Mouse (Mus musculus): Measurements from ENCODE around the gene Actr2. TPM values are rescaled to one million over a fixed set of nuclear protein-coding genes. Genes with fewer than 3 reads are reported as not detected.

The Actr2 gene
- polyA plus RNA-seq, 2 experiments = 30.3 to 31.0 TPM

DNA sequence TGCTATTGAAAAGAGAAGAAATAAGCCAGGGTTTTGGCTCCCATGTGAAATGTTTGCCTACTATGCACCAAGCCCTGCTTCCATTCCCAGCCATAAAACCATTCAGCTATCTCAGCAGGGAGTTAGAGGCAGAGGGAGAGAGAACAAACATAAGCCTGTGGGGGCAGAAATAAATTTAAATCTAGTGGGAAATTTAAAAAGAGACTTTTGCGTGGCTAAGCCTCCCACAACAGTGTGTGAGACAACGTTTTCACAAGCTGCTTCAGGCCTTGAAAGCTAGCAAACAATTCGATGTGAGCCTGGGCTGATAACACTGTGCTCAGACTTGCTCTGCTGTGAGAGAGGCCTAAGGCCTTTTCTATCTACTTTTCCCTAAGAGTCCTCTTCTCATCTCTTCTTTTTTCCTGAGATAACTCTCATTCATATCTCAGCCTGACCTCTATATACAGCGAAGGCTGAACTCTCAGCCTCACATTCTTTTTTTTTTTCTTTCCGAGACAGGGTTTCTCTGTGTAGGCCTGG lies 3.4 kb upstream of the Actr2 start:
- WGBS (ENCODE audit: insufficient replicate concordance) = 50% methylated on average over 5 of the region's 5 CpGs
- no peak overlapping the region for H3K27ac ChIP-seq
- H3K36me3 ChIP-seq (replicated peaks; ENCODE audit: control insufficient read depth, insufficient read depth, low read depth) = no peaks in the 10 kb centered on the region

DNA sequence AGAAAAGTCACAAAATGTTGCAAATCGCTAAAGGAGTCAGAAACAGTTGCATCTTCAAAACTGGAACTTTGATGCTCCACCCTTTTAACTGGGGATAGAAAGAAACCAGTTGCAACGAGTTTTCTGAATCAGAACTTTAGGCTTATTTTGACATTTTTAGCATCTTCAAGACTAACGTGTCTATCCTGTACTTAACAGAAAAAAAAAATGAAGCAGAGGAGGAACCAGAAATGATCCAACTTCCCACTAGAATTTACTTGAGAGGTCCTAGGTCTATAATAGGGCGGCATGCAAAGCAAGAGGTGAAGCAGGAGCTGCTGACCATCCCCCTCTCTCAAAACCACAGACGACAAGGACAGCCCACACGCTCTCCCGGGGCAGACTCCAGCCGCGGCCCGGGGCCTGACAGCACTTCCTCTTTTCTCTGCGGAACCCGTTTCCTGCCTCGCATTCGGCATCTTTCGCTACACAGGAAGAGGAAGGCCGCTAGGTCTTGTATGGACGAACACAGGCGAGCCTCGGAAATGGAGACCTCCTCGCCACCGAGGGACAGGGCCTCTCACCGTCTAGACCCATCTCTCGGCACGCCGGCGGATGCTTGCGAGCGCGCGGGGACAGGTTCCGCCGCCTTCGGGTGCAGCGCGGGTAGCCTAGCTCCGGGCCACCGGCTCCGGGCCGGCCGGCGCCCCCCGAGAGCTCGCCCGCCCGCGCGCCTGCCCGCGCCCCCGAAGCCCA lies 540 bp downstream of the Actr2 start:
- Histone ChIP-seq H3K9ac (replicated peaks) (peak overlapping the region; percentile 96), H3K9me3 (ENCODE audit: control insufficient read depth, low read length) (no peaks in the 10 kb centered on the region), H3K36me3 (replicated peaks; ENCODE audit: control insufficient read depth, insufficient read depth, low read depth) (peaks cover 3% of the 10 kb centered on the region), H3K4me1 (replicated peaks; ENCODE audit: control insufficient read depth in 2 of 2, insufficient read depth in 2 of 2, low read length in 1 of 2) (peaks cover 14 to 22% of the 10 kb centered on the region in 2 experiments), H3K4me2 (ENCODE audit: low read depth) (peak overlapping the region; percentile 94), H3K4me3 (ENCODE audit: insufficient read depth in 1 of 2, low read depth in 2 of 2, low read length in 2 of 2) (peak overlapping the region; percentile 85 to 95), H3K27ac (peak overlapping the region; percentile 85), H3K27me3 (ENCODE audit: control insufficient read depth, insufficient read depth, low read length) (no peaks in the 10 kb centered on the region)
- under 1% methylated on average over 44 of the region's 50 CpGs for WGBS (ENCODE audit: insufficient replicate concordance)
- DNase-seq (ENCODE audit: low read depth in 3 of 3, low spot score in 3 of 3) = peak; percentile 68 to 72 (median 69)
- TF ChIP-seq EP300 (IDR thresholded peaks at IDR 0.05; ENCODE audit: low read depth) (no peak), CTCF (IDR thresholded peaks at IDR 0.05; ENCODE audit: low read depth) (no peak)
- peak; percentile 58 for ATAC-seq (ENCODE audit: insufficient read depth)

More for the DNA sequence above, 3.4 kb upstream of the Actr2 start:
- Histone ChIP-seq H3K4me1 (replicated peaks; ENCODE audit: control insufficient read depth in 2 of 2, insufficient read depth in 2 of 2, low read length in 1 of 2) (peaks cover 13 to 15% of the 10 kb centered on the region in 2 experiments), H3K9ac (replicated peaks) (no peak overlapping the region), H3K4me3 (ENCODE audit: insufficient read depth in 1 of 2, low read depth in 2 of 2, low read length in 2 of 2) (no peak overlapping the region), H3K27me3 (ENCODE audit: control insufficient read depth, insufficient read depth, low read length) (no peaks in the 10 kb centered on the region), H3K9me3 (ENCODE audit: control insufficient read depth, low read length) (no peaks in the 10 kb centered on the region), H3K4me2 (ENCODE audit: low read depth) (no peak overlapping the region)
- DNase-seq (ENCODE audit: low read depth in 3 of 3, low spot score in 3 of 3) (no peak), ATAC-seq (ENCODE audit: insufficient read depth) (no peak)
- TF ChIP-seq EP300 (IDR thresholded peaks at IDR 0.05; ENCODE audit: low read depth) = no peak
- no peak for TF ChIP-seq CTCF (IDR thresholded peaks at IDR 0.05; ENCODE audit: low read depth)

DNA sequence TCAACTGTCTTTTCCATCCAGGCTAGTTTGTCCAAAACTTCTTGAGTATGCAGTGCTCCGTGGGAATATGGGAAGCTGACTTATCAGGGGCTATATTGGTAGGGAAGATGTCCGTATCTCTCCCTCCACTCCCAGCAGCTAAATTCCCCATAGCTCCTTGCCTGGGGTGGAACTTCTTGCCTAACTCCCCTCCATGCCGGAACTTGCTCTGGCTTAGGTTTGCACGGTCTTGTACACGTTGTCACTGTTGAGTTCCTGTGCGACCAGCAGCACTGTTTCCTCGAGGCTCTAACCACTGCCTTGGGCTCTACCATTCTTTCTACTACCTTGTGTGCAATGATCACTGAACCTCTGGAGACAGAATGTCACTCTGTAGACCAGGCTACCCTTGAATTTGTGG lies 4.6 kb downstream of the Actr2 start:
- ATAC-seq (ENCODE audit: insufficient read depth) = no peak
- H3K4me2 ChIP-seq (ENCODE audit: low read depth) = peak overlapping the region; percentile 18; the same call in 1 of the 2 replicates
- WGBS (ENCODE audit: insufficient replicate concordance) = 34% methylated on average over 7 of the region's 7 CpGs

DNA sequence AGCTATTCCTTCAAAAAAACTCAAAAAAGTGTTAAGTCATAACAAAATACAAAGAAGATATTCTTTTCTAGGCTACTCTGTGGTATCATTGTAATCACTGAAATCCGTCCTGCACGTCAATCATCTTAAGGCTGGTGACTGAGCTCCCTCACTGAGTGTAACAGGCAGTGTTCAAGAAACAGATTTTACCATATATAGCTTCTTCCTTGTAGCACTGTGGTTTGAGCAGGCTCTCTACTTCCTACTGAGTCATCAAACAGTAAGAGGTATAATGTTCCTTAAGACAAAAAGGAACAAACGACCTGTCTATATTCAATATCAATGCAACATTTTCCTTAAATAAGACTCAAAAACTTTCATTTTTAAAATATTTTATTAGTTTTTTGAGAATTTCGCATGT lies 5.0 kb downstream of the Actr2 start:
- no peak overlapping the region for H3K9ac ChIP-seq (replicated peaks)
- no peak for ATAC-seq (ENCODE audit: insufficient read depth)
- no peak overlapping the region for H3K27ac ChIP-seq
- no peaks in the 10 kb centered on the region for H3K9me3 ChIP-seq (ENCODE audit: control insufficient read depth, low read length)
- no peak overlapping the region for H3K4me2 ChIP-seq (ENCODE audit: low read depth)
- H3K36me3 ChIP-seq (replicated peaks; ENCODE audit: control insufficient read depth, insufficient read depth, low read depth) = peaks cover 3% of the 10 kb centered on the region
- H3K27me3 ChIP-seq (ENCODE audit: control insufficient read depth, insufficient read depth, low read length) = no peaks in the 10 kb centered on the region
- TF ChIP-seq CTCF (IDR thresholded peaks at IDR 0.05; ENCODE audit: low read depth) (no peak), EP300 (IDR thresholded peaks at IDR 0.05; ENCODE audit: low read depth) (no peak)
- WGBS (ENCODE audit: insufficient replicate concordance) = 47% methylated on average over 4 of the region's 4 CpGs
- DNase-seq (ENCODE audit: low read depth in 3 of 3, low spot score in 3 of 3) = peak in 1 of 3 experiments; percentile 17
- H3K4me3 ChIP-seq (ENCODE audit: insufficient read depth in 1 of 2, low read depth in 2 of 2, low read length in 2 of 2) = no peak overlapping the region
- H3K4me1 ChIP-seq (replicated peaks; ENCODE audit: control insufficient read depth in 2 of 2, insufficient read depth in 2 of 2, low read length in 1 of 2) = peaks cover 18 to 19% of the 10 kb centered on the region in 2 experiments

More for the DNA sequence above, 4.6 kb downstream of the Actr2 start:
- Histone ChIP-seq H3K36me3 (replicated peaks; ENCODE audit: control insufficient read depth, insufficient read depth, low read depth) (peaks cover 3% of the 10 kb centered on the region), H3K4me1 (replicated peaks; ENCODE audit: control insufficient read depth in 2 of 2, insufficient read depth in 2 of 2, low read length in 1 of 2) (peaks cover 18 to 19% of the 10 kb centered on the region in 2 experiments), H3K9ac (replicated peaks) (no peak overlapping the region), H3K27ac (no peak overlapping the region), H3K4me3 (ENCODE audit: insufficient read depth in 1 of 2, low read depth in 2 of 2, low read length in 2 of 2) (no peak overlapping the region), H3K27me3 (ENCODE audit: control insufficient read depth, insufficient read depth, low read length) (no peaks in the 10 kb centered on the region), H3K9me3 (ENCODE audit: control insufficient read depth, low read length) (no peaks in the 10 kb centered on the region)
- no peak for DNase-seq (ENCODE audit: low read depth in 3 of 3, low spot score in 3 of 3)
- TF ChIP-seq CTCF (IDR thresholded peaks at IDR 0.05; ENCODE audit: low read depth) = no peak
- no peak for TF ChIP-seq EP300 (IDR thresholded peaks at IDR 0.05; ENCODE audit: low read depth)

DNA sequence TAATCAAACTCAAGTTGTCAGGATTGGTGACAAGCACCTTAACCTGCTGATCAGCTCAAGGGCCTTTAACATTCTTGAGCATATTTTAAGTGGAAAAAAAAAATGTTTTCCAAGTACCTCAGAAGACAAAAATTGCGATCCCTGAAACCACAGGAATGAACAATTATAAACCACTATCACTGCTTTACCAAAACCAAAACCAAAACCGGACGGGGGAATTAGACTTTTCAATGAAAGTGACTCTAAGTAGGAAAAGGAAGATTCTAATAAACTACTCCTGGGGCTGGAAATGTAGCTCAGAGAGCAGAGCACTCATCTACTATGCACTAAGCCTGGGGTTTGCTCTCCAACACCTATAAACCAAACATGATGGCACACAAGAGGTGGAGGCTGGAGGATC lies 5.8 kb downstream of the Actr2 start:
- no peak for ATAC-seq (ENCODE audit: insufficient read depth)
- Histone ChIP-seq H3K4me1 (replicated peaks; ENCODE audit: control insufficient read depth in 2 of 2, insufficient read depth in 2 of 2, low read length in 1 of 2) (peaks cover 18 to 19% of the 10 kb centered on the region in 2 experiments), H3K27ac (no peak overlapping the region)

More for the DNA sequence above, 5.8 kb downstream of the Actr2 start:
- 83% methylated on average over 3 of the region's 3 CpGs for WGBS (ENCODE audit: insufficient replicate concordance)
- Histone ChIP-seq H3K9me3 (ENCODE audit: control insufficient read depth, low read length) (no peaks in the 10 kb centered on the region), H3K4me3 (ENCODE audit: insufficient read depth in 1 of 2, low read depth in 2 of 2, low read length in 2 of 2) (no peak overlapping the region), H3K4me2 (ENCODE audit: low read depth) (no peak overlapping the region), H3K27me3 (ENCODE audit: control insufficient read depth, insufficient read depth, low read length) (no peaks in the 10 kb centered on the region), H3K9ac (replicated peaks) (no peak overlapping the region), H3K36me3 (replicated peaks; ENCODE audit: control insufficient read depth, insufficient read depth, low read depth) (peaks cover 3% of the 10 kb centered on the region)
- no peak for DNase-seq (ENCODE audit: low read depth in 3 of 3, low spot score in 3 of 3)
- TF ChIP-seq EP300 (IDR thresholded peaks at IDR 0.05; ENCODE audit: low read depth) = no peak
- TF ChIP-seq CTCF (IDR thresholded peaks at IDR 0.05; ENCODE audit: low read depth) = no peak

All from liver, embryonic 14.5 days (tissue).